Comparison of ENCODE assay signal across 24 mouse cellular contexts in the genomic region with DNA sequence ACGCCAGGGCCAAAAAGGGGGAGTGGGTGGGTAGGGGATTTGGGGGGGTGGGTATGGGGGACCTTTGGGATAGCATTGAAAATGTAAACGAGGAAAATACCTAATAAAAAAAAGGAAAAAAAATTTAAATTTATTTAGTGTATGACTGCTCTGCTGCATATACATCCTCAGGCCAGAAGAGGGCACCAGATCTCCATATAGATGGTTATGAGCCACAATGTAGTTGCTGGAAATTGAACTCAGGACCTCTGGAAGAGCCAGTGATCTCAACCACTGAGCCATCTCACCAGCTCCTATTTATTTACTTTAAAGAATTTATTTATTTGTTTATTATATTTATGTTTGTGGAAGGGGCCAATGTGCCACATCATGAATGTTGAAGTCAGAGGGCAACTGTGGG. TPM values are rescaled to one million over a fixed set of nuclear protein-coding genes. Genes with fewer than 3 reads are reported as not detected.
DNase-seq lines count a peak whose midpoint lies in the region; ATAC-seq and TF ChIP-seq lines count a peak whose summit lies in the region.
"Not testable (repeated sequence)": the region's sequence is repeated elsewhere in the genome, so short reads cannot be mapped to it uniquely, and the experiment has no call there.
"Had no signal": no experiment of that assay in that cellular context is flagged by ENCODE, and none has a peak within 500 bp of the region (broad histone marks: within the 10 kb centered on the region; RNA-seq: fewer than 3 reads in every experiment).

No protein-coding gene starts in this region.

- H3K36me3 ChIP-seq in ES-Bruce4 (ENCODE audit: control insufficient read depth, insufficient read depth, low read length, poor library complexity, severe bottlenecking); forebrain, embryonic 11.5 days (ENCODE audit: control insufficient read depth, insufficient read depth, low read length); hindbrain, postnatal 0 days (ENCODE audit: insufficient read depth, low read length); lung, embryonic 14.5 days (ENCODE audit: insufficient read depth): not testable (repeated sequence)

- not testable (repeated sequence) for H3K4me1 ChIP-seq in ES-Bruce4 (ENCODE audit: control insufficient read depth, insufficient read depth, low read length); forebrain, embryonic 11.5 days (replicated peaks; ENCODE audit: control insufficient read depth, insufficient read depth, low read length); hindbrain, postnatal 0 days (ENCODE audit: insufficient read depth, low read length); lung, embryonic 14.5 days (ENCODE audit: insufficient read depth)

- H3K27me3 ChIP-seq in ES-Bruce4 (ENCODE audit: control insufficient read depth, insufficient read depth, low read length, poor library complexity, severe bottlenecking); forebrain, embryonic 11.5 days (ENCODE audit: control insufficient read depth, insufficient read depth, low read length); hindbrain, postnatal 0 days (ENCODE audit: insufficient read depth, low read length); lung, embryonic 14.5 days (ENCODE audit: insufficient read depth, low read length): not testable (repeated sequence)

- peak; percentile 52 for DNase-seq in A20 (ENCODE audit: low read depth, low spot score)
- peak; percentile 40 for DNase-seq in R1 (ENCODE audit: low read depth, low spot score)
- not testable (repeated sequence) for DNase-seq in forebrain, embryonic 11.5 days (ENCODE audit: low spot score); hindbrain, postnatal 0 days (ENCODE audit: low spot score); left cerebral cortex, adult 2 months (ENCODE audit: extremely low spot score in 1 of 2, low spot score in 2 of 2)
- peak; percentile 40 for DNase-seq in lung, embryonic 14.5 days
- peak; percentile 30 for DNase-seq in retina, embryonic 14.5 days (ENCODE audit: low spot score)

- 41% methylated on average over 2 of the region's 2 CpGs for WGBS in forebrain, embryonic 11.5 days
- 61% methylated on average over 2 of the region's 2 CpGs for WGBS in hindbrain, postnatal 0 days
- WGBS in lung, embryonic 14.5 days, result 44% methylated on average over 2 of the region's 2 CpGs

- ATAC-seq in forebrain, embryonic 11.5 days (replicated peaks; ENCODE audit: low FRiP score), result peak; percentile 21; the same call in 1 of the 2 replicates
- not testable (repeated sequence) for ATAC-seq in hindbrain, postnatal 0 days; lung, embryonic 14.5 days (ENCODE audit: insufficient read depth)

- intact Hi-C loops in left cerebral cortex, adult 2 months (cut with DNase I), result not testable (repeated sequence)

- H3K9me3 ChIP-seq in ES-Bruce4 (replicated peaks; ENCODE audit: control insufficient read depth, insufficient read depth, low read length, poor library complexity, severe bottlenecking); forebrain, embryonic 11.5 days (ENCODE audit: control insufficient read depth, low read length); hindbrain, postnatal 0 days (ENCODE audit: low read length); lung, embryonic 14.5 days (ENCODE audit: low read depth, low read length): not testable (repeated sequence)

- TF ChIP-seq EP300 in ES-Bruce4 (IDR thresholded peaks at IDR 0.05; ENCODE audit: insufficient read depth, low read depth, low read length), result not testable (repeated sequence)

- not testable (repeated sequence) for H3K27ac ChIP-seq in ES-Bruce4 (ENCODE audit: insufficient read depth, low read length); forebrain, embryonic 11.5 days (ENCODE audit: low read depth, low read length); hindbrain, postnatal 0 days; left cerebral cortex, adult 2 months; lung, embryonic 14.5 days (ENCODE audit: low read depth)

- TF ChIP-seq CTCF in ES-Bruce4 (IDR thresholded peaks at IDR 0.05; ENCODE audit: low read depth, low read length), result peak; percentile 0
- TF ChIP-seq CTCF in hindbrain, postnatal 0 days (IDR thresholded peaks at IDR 0.05; ENCODE audit: low read depth), result peak; percentile 55
- peak; percentile 45 for TF ChIP-seq CTCF in left cerebral cortex, adult 2 months (IDR thresholded peaks at IDR 0.05)
- TF ChIP-seq CTCF in lung, embryonic 14.5 days (IDR thresholded peaks at IDR 0.05; ENCODE audit: low read depth), result peak; percentile 54

- TF ChIP-seq POLR2A in ES-Bruce4 (IDR thresholded peaks at IDR 0.05; ENCODE audit: insufficient read depth, low read length), result not testable (repeated sequence)

- H3K4me3 ChIP-seq in ES-Bruce4 (ENCODE audit: low read depth, low read length); forebrain, embryonic 11.5 days (ENCODE audit: low read depth, low read length); hindbrain, postnatal 0 days (ENCODE audit: low read length); left cerebral cortex, adult 2 months; lung, embryonic 14.5 days (ENCODE audit: low read depth, low read length): not testable (repeated sequence)

- not testable (repeated sequence) for H3K4me2 ChIP-seq in forebrain, embryonic 11.5 days (ENCODE audit: low read depth, low read length, severe bottlenecking); hindbrain, postnatal 0 days (ENCODE audit: low read depth, low read length); lung, embryonic 14.5 days

- H3K9ac ChIP-seq in ES-Bruce4 (ENCODE audit: low read depth, poor library complexity, severe bottlenecking); forebrain, embryonic 11.5 days (ENCODE audit: low read length); hindbrain, postnatal 0 days (replicated peaks; ENCODE audit: low read length); lung, embryonic 14.5 days: not testable (repeated sequence)

RNA-seq across cellular contexts. Expression of a gene that starts 8.8 kb away (rescaled TPM):
- polyA plus RNA-seq in ES-Bruce4 (2011; ENCODE audit: insufficient read depth, insufficient read length, low read depth, missing spikeins), result 0.90 and 0.93 TPM in 2 replicates
- 3.8 and 4.0 TPM in 2 replicates for polyA plus RNA-seq in forebrain, embryonic 11.5 days (2014; fragmentation: Nextera tagmentation; extraction: Ambion mirVana)
- 9.6 and 11.5 TPM in 2 replicates for total RNA-seq in hindbrain, postnatal 0 days (2014; rRNA removed)
- polyA plus RNA-seq in hindbrain, postnatal 0 days (2015; fragmentation: Nextera tagmentation; extraction: Ambion mirVana), result 7.7 and 8.7 TPM in 2 replicates
- 10 to 100 TPM; 10.2 to 10.6 TPM for total RNA-seq in left cerebral cortex, adult 2 months (2021)
- polyA plus RNA-seq in lung, embryonic 14.5 days (2014; fragmentation: Nextera tagmentation; extraction: Ambion mirVana), result 2.3 and 3.3 TPM in 2 replicates

RNA-seq across cellular contexts. Expression of a gene that starts 25.3 kb away (rescaled TPM):
- 195 and 239 TPM in 2 replicates for polyA plus RNA-seq in ES-Bruce4 (2011; ENCODE audit: insufficient read depth, insufficient read length, low read depth, missing spikeins)
- polyA plus RNA-seq in forebrain, embryonic 11.5 days (2014; fragmentation: Nextera tagmentation; extraction: Ambion mirVana), result 165 and 183 TPM in 2 replicates
- 320 and 345 TPM in 2 replicates for total RNA-seq in hindbrain, postnatal 0 days (2014; rRNA removed)
- 140 and 153 TPM in 2 replicates for polyA plus RNA-seq in hindbrain, postnatal 0 days (2015; fragmentation: Nextera tagmentation; extraction: Ambion mirVana)
- total RNA-seq in left cerebral cortex, adult 2 months (2021), result 100 to 1,000 TPM; 220 to 227 TPM
- 150 and 168 TPM in 2 replicates for polyA plus RNA-seq in lung, embryonic 14.5 days (2014; fragmentation: Nextera tagmentation; extraction: Ambion mirVana)

RNA-seq across cellular contexts. Expression of a gene that starts 28.8 kb away (rescaled TPM):
- polyA plus RNA-seq in ES-Bruce4 (2011; ENCODE audit: insufficient read depth, insufficient read length, low read depth, missing spikeins), result 153 and 159 TPM in 2 replicates
- polyA plus RNA-seq in forebrain, embryonic 11.5 days (2014; fragmentation: Nextera tagmentation; extraction: Ambion mirVana), result 114 and 127 TPM in 2 replicates
- 59.7 and 68.0 TPM in 2 replicates for total RNA-seq in hindbrain, postnatal 0 days (2014; rRNA removed)
- polyA plus RNA-seq in hindbrain, postnatal 0 days (2015; fragmentation: Nextera tagmentation; extraction: Ambion mirVana), result 188 and 202 TPM in 2 replicates
- total RNA-seq in left cerebral cortex, adult 2 months (2021), result 100 to 1,000 TPM; 134 to 150 TPM
- polyA plus RNA-seq in lung, embryonic 14.5 days (2014; fragmentation: Nextera tagmentation; extraction: Ambion mirVana), result 123 and 128 TPM in 2 replicates

RNA-seq across cellular contexts. Expression of a gene that starts 31.6 kb away (rescaled TPM):
- polyA plus RNA-seq in ES-Bruce4 (2011; ENCODE audit: insufficient read depth, insufficient read length, low read depth, missing spikeins), result 0.22 and 0.24 TPM in 2 replicates
- not detected in 2 replicates for polyA plus RNA-seq in forebrain, embryonic 11.5 days (2014; fragmentation: Nextera tagmentation; extraction: Ambion mirVana)
- 0.43 and 0.58 TPM in 2 replicates for total RNA-seq in hindbrain, postnatal 0 days (2014; rRNA removed)
- 0.25 and 0.28 TPM in 2 replicates for polyA plus RNA-seq in hindbrain, postnatal 0 days (2015; fragmentation: Nextera tagmentation; extraction: Ambion mirVana)
- not detected for total RNA-seq in left cerebral cortex, adult 2 months (2021)
- polyA plus RNA-seq in lung, embryonic 14.5 days (2014; fragmentation: Nextera tagmentation; extraction: Ambion mirVana), result not detected in 2 replicates
- total RNA-seq: adrenal gland, postnatal 10 days; gastrocnemius, postnatal 10 days; granulocyte monocyte progenitor cell, adult 5-6 weeks; heart, postnatal 10 days; layer of hippocampus, postnatal 14 days had no signal
- polyA plus RNA-seq: CD4-positive, CD25-positive, alpha-beta regulatory T cell, adult 4 months; cerebellum, adult 2 months; embryonic facial prominence, embryonic 14.5 days; heart, embryonic 11.5 days; hindbrain, embryonic 10.5 days; kidney, adult 2 months; limb, embryonic 11.5 days; liver, embryonic 12.5 days; lung, embryonic 15.5 days; stomach, embryonic 16.5 days; thymus, adult 2 months had no signal

RNA-seq across cellular contexts. Expression of a gene that starts 53.6 kb away (rescaled TPM):
- polyA plus RNA-seq in ES-Bruce4 (2011; ENCODE audit: insufficient read depth, insufficient read length, low read depth, missing spikeins), result 14.0 and 22.7 TPM in 2 replicates
- 31.9 and 37.3 TPM in 2 replicates for polyA plus RNA-seq in forebrain, embryonic 11.5 days (2014; fragmentation: Nextera tagmentation; extraction: Ambion mirVana)
- 41.6 and 47.6 TPM in 2 replicates for total RNA-seq in hindbrain, postnatal 0 days (2014; rRNA removed)
- polyA plus RNA-seq in hindbrain, postnatal 0 days (2015; fragmentation: Nextera tagmentation; extraction: Ambion mirVana), result 23.9 and 24.6 TPM in 2 replicates
- total RNA-seq in left cerebral cortex, adult 2 months (2021), result 10 to 100 TPM; 34.0 to 35.8 TPM
- polyA plus RNA-seq in lung, embryonic 14.5 days (2014; fragmentation: Nextera tagmentation; extraction: Ambion mirVana), result 29.8 and 30.4 TPM in 2 replicates

Comparison
In these comparisons a context has a peak if more than half of its experiments do, and no peak if none do; other contexts are left out.
1. CTCF ChIP-seq: peak in every context shown above with its lines; median percentile 55 in hindbrain, postnatal 0 days; 54 in lung, embryonic 14.5 days; 45 in left cerebral cortex, adult 2 months; 0 in ES-Bruce4.